Mouse (Mus musculus): ENCODE measurements around the gene Trabd2b. TPM values are rescaled to one million over a fixed set of nuclear protein-coding genes. Genes with fewer than 3 reads are reported as not detected.

Trabd2b gene
- polyA plus RNA-seq, 1 experiment from 2014 or later, result 0.50 TPM

GRCm38 (mm10) chr4:114523335-114524188 is 117.0 kb downstream of the Trabd2b start:
- no peaks in the 10 kb centered on the region for H3K9me3 ChIP-seq (ENCODE audit: control insufficient read depth, low read length)
- 62% methylated on average over 5 of the region's 5 CpGs for WGBS
- no peak overlapping the region for H3K4me3 ChIP-seq (ENCODE audit: low read length)
- no peaks in the 10 kb centered on the region for H3K36me3 ChIP-seq (ENCODE audit: control insufficient read depth, insufficient read depth, low read length)
- no peak overlapping the region for H3K9ac ChIP-seq (ENCODE audit: low read depth, low read length)
- H3K27ac ChIP-seq (ENCODE audit: low read depth, low read length), result no peak overlapping the region
- ATAC-seq, result peak; percentile 65
- no peak overlapping the region for H3K4me2 ChIP-seq (ENCODE audit: low read length)
- no peaks in the 10 kb centered on the region for H3K27me3 ChIP-seq (replicated peaks; ENCODE audit: control insufficient read depth, insufficient read depth, low read length)
- no peaks in the 10 kb centered on the region for H3K4me1 ChIP-seq (ENCODE audit: control insufficient read depth, insufficient read depth, low read depth, low read length)

GRCm38 (mm10) chr4:114531591-114531990 is 125.1 kb downstream of the Trabd2b start:
- H3K4me2 ChIP-seq (ENCODE audit: low read length), result no peak overlapping the region
- H3K9me3 ChIP-seq (ENCODE audit: control insufficient read depth, low read length), result no peaks in the 10 kb centered on the region
- H3K27ac ChIP-seq (ENCODE audit: low read depth, low read length), result no peak overlapping the region
- no peaks in the 10 kb centered on the region for H3K27me3 ChIP-seq (replicated peaks; ENCODE audit: control insufficient read depth, insufficient read depth, low read length)
- ATAC-seq, result no peak
- no peak overlapping the region for H3K4me3 ChIP-seq (ENCODE audit: low read length)
- H3K4me1 ChIP-seq (ENCODE audit: control insufficient read depth, insufficient read depth, low read depth, low read length), result no peaks in the 10 kb centered on the region
- no peaks in the 10 kb centered on the region for H3K36me3 ChIP-seq (ENCODE audit: control insufficient read depth, insufficient read depth, low read length)
- H3K9ac ChIP-seq (ENCODE audit: low read depth, low read length), result no peak overlapping the region
- WGBS, result 40% methylated on average over 6 of the region's 6 CpGs

DNA sequence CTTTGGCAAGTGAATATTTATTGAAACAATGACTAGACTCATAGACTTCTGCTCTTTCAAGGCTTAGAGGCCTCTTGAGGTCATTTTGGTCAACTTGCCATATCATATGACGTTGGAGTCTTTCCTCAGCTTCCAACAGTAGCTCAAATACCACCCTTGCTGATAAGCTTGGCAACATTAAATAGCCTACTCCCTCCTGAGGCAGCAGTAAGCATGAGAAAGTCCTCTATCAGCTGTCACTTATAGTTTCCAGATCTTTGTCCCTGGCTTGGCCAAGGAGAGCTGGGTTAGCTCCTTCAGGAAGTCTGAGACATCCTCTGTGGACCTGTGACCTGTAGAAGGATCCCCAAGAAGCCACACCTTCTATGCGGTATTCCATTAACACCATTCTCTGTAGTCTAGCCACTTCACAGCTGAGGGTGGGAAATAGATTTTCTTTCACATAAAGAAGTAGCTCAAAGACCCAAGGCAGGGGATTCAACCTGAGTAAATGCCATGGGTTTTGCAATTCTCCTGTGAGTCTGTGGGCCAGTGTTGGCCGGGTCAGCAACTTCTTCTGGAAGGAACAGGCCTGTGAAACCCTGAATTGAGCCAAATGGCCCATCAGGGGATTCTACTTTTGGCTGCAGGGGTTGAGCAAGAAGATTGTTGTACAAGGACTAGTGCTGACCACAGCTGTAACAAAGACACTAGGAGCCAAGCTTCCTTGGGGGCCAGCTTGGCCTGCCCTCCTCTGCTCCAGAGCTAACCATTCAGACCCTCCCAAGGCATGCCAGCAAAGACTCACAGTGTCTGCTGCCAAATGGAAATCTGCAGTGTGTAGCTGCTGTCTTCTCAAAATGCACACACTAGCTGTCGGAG is 127.6 kb downstream of the Trabd2b start:
- no peak overlapping the region for H3K27ac ChIP-seq (ENCODE audit: low read depth, low read length)
- H3K9me3 ChIP-seq (ENCODE audit: control insufficient read depth, low read length), result no peaks in the 10 kb centered on the region
- H3K4me2 ChIP-seq (ENCODE audit: low read length), result no peak overlapping the region
- WGBS, result 83% methylated on average over 4 of the region's 4 CpGs
- H3K27me3 ChIP-seq (replicated peaks; ENCODE audit: control insufficient read depth, insufficient read depth, low read length), result no peaks in the 10 kb centered on the region
- no peaks in the 10 kb centered on the region for H3K36me3 ChIP-seq (ENCODE audit: control insufficient read depth, insufficient read depth, low read length)
- H3K9ac ChIP-seq (ENCODE audit: low read depth, low read length), result no peak overlapping the region
- ATAC-seq, result no peak
- no peak overlapping the region for H3K4me3 ChIP-seq (ENCODE audit: low read length)
- no peaks in the 10 kb centered on the region for H3K4me1 ChIP-seq (ENCODE audit: control insufficient read depth, insufficient read depth, low read depth, low read length)

DNA sequence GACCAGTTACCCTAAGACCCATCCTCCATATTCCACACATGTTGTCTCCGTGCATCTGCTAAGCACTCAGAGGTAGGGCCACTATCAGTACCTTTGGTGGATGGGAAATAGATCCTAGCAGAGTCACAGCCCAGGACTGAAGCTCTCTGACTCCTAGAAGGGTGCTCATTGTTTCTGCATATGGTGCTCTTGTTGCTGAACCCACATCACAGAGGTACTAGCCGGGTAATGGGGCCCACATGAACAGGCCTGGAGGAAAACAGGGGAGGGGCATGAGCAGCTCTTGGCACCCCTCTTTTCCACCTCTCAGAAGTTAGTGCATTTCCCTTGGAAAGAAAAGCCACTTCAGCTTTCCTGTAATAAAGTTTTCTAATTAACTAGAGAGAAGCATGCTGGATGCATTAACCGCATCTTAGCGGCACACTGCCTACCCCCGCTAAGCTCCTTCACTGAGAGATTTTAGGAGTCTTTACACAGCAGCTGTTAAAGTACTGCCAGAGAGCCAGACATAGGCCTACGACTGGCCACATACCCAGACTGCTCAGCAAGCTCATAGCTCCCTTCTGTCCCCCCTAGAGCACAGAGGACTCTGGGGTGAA is 131.0 kb downstream of the Trabd2b start:
- no peaks in the 10 kb centered on the region for H3K36me3 ChIP-seq (ENCODE audit: control insufficient read depth, insufficient read depth, low read length)
- H3K4me3 ChIP-seq (ENCODE audit: low read length), result no peak overlapping the region
- no peaks in the 10 kb centered on the region for H3K4me1 ChIP-seq (ENCODE audit: control insufficient read depth, insufficient read depth, low read depth, low read length)
- no peaks in the 10 kb centered on the region for H3K9me3 ChIP-seq (ENCODE audit: control insufficient read depth, low read length)
- no peaks in the 10 kb centered on the region for H3K27me3 ChIP-seq (replicated peaks; ENCODE audit: control insufficient read depth, insufficient read depth, low read length)
- 79% methylated on average over 6 of the region's 6 CpGs for WGBS
- no peak overlapping the region for H3K4me2 ChIP-seq (ENCODE audit: low read length)
- H3K9ac ChIP-seq (ENCODE audit: low read depth, low read length), result no peak overlapping the region
- no peak overlapping the region for H3K27ac ChIP-seq (ENCODE audit: low read depth, low read length)
- ATAC-seq, result peak; percentile 46; the same call in 1 of the 2 replicates

GRCm38 (mm10) chr4:114540031-114540430 is 133.5 kb downstream of the Trabd2b start:
- Histone ChIP-seq H3K9ac (ENCODE audit: low read depth, low read length) (no peak overlapping the region), H3K9me3 (ENCODE audit: control insufficient read depth, low read length) (no peaks in the 10 kb centered on the region), H3K4me3 (ENCODE audit: low read length) (no peak overlapping the region), H3K4me1 (ENCODE audit: control insufficient read depth, insufficient read depth, low read depth, low read length) (no peaks in the 10 kb centered on the region), H3K27ac (ENCODE audit: low read depth, low read length) (no peak overlapping the region), H3K4me2 (ENCODE audit: low read length) (no peak overlapping the region), H3K36me3 (ENCODE audit: control insufficient read depth, insufficient read depth, low read length) (no peaks in the 10 kb centered on the region), H3K27me3 (replicated peaks; ENCODE audit: control insufficient read depth, insufficient read depth, low read length) (no peaks in the 10 kb centered on the region)
- 87% methylated on average over 7 of the region's 7 CpGs for WGBS
- ATAC-seq, result no peak

GRCm38 (mm10) chr4:114541221-114541620 is 134.7 kb downstream of the Trabd2b start:
- WGBS, result 81% methylated on average over 1 of the region's 1 CpGs
- no peaks in the 10 kb centered on the region for H3K36me3 ChIP-seq (ENCODE audit: control insufficient read depth, insufficient read depth, low read length)
- no peaks in the 10 kb centered on the region for H3K27me3 ChIP-seq (replicated peaks; ENCODE audit: control insufficient read depth, insufficient read depth, low read length)
- no peaks in the 10 kb centered on the region for H3K9me3 ChIP-seq (ENCODE audit: control insufficient read depth, low read length)
- no peaks in the 10 kb centered on the region for H3K4me1 ChIP-seq (ENCODE audit: control insufficient read depth, insufficient read depth, low read depth, low read length)
- no peak for ATAC-seq
- H3K9ac ChIP-seq (ENCODE audit: low read depth, low read length), result no peak overlapping the region
- no peak overlapping the region for H3K27ac ChIP-seq (ENCODE audit: low read depth, low read length)
- H3K4me3 ChIP-seq (ENCODE audit: low read length), result no peak overlapping the region
- no peak overlapping the region for H3K4me2 ChIP-seq (ENCODE audit: low read length)

GRCm38 (mm10) chr4:114542136-114542535 is 135.6 kb downstream of the Trabd2b start:
- Histone ChIP-seq H3K9me3 (ENCODE audit: control insufficient read depth, low read length) (no peaks in the 10 kb centered on the region), H3K4me3 (ENCODE audit: low read length) (no peak overlapping the region), H3K27me3 (replicated peaks; ENCODE audit: control insufficient read depth, insufficient read depth, low read length) (no peaks in the 10 kb centered on the region), H3K36me3 (ENCODE audit: control insufficient read depth, insufficient read depth, low read length) (no peaks in the 10 kb centered on the region), H3K4me2 (ENCODE audit: low read length) (no peak overlapping the region), H3K9ac (ENCODE audit: low read depth, low read length) (no peak overlapping the region), H3K4me1 (ENCODE audit: control insufficient read depth, insufficient read depth, low read depth, low read length) (no peaks in the 10 kb centered on the region), H3K27ac (ENCODE audit: low read depth, low read length) (no peak overlapping the region)
- no peak for ATAC-seq
- 46% methylated on average over 4 of the region's 4 CpGs for WGBS

- Histone ChIP-seq H3K36me3 (ENCODE audit: control insufficient read depth, insufficient read depth, low read length) (no peaks in the 10 kb centered on the region), H3K9me3 (ENCODE audit: control insufficient read depth, low read length) (no peaks in the 10 kb centered on the region), H3K27me3 (replicated peaks; ENCODE audit: control insufficient read depth, insufficient read depth, low read length) (no peaks in the 10 kb centered on the region), H3K4me3 (ENCODE audit: low read length) (no peak overlapping the region), H3K4me2 (ENCODE audit: low read length) (no peak overlapping the region), H3K4me1 (ENCODE audit: control insufficient read depth, insufficient read depth, low read depth, low read length) (no peaks in the 10 kb centered on the region), H3K27ac (ENCODE audit: low read depth, low read length) (no peak overlapping the region), H3K9ac (ENCODE audit: low read depth, low read length) (no peak overlapping the region)
- ATAC-seq, result no peak
- WGBS, result 67% methylated on average over 3 of the region's 3 CpGs
These were observed 139.1 kb downstream of the Trabd2b start for GRCm38 (mm10) chr4:114545481-114546200.
